Comparison of ENCODE assay signal across 8 mouse cellular contexts in genomic region chr12:112589491-112590191, GRCm38 (mm10). TPM values are rescaled to one million over a fixed set of nuclear protein-coding genes. Genes with fewer than 3 reads are reported as not detected.
A peak's percentile ranks its signal among the peaks of the same experiment; 100 is the strongest.
DNase-seq lines count a peak whose midpoint lies in the region; ATAC-seq and TF ChIP-seq lines count a peak whose summit lies in the region.

No protein-coding gene starts in this region.

- ATAC-seq in megakaryocyte, adult 5-6 weeks (ENCODE audit: poor library complexity, severe bottlenecking), result no peak
- no peak for ATAC-seq in limb, embryonic 11.5 days (ENCODE audit: insufficient number of reproducible peaks, low FRiP score, low TSS enrichment, low read depth)
- no peak for ATAC-seq in stomach, embryonic 14.5 days (ENCODE audit: insufficient number of reproducible peaks, insufficient read depth, low FRiP score, low read depth)

- 91% methylated on average over 8 of the region's 8 CpGs for WGBS in cerebellum, adult 2 months
- 65% methylated on average over 8 of the region's 8 CpGs for WGBS in limb, embryonic 11.5 days
- 65% methylated on average over 8 of the region's 8 CpGs for WGBS in stomach, embryonic 14.5 days

- no peaks in the 10 kb centered on the region for H3K27me3 ChIP-seq in cerebellum, adult 2 months (ENCODE audit: control insufficient read depth, insufficient read depth, low read length)
- peaks cover 10% of the 10 kb centered on the region for H3K27me3 ChIP-seq in megakaryocyte, embryonic 14.5 days (replicated peaks)
- peaks cover 11% of the 10 kb centered on the region for H3K27me3 ChIP-seq in limb, embryonic 11.5 days (ENCODE audit: control insufficient read depth, insufficient read depth, low read length)
- H3K27me3 ChIP-seq in stomach, embryonic 14.5 days (ENCODE audit: control insufficient read depth, insufficient read depth, low read length), result no peaks in the 10 kb centered on the region

- peak overlapping the region; percentile 91 for H3K4me2 ChIP-seq in limb, embryonic 11.5 days (ENCODE audit: low read depth, severe bottlenecking)
- H3K4me2 ChIP-seq in stomach, embryonic 14.5 days (replicated peaks; ENCODE audit: low read depth, low read length), result peak overlapping the region; percentile 84

- H3K27ac ChIP-seq in cerebellum, adult 2 months (ENCODE audit: insufficient read depth, low read length), result no peak overlapping the region
- no peak overlapping the region for H3K27ac ChIP-seq in limb, embryonic 11.5 days (replicated peaks; ENCODE audit: low read depth, low read length)
- H3K27ac ChIP-seq in stomach, embryonic 14.5 days (ENCODE audit: low read length), result no peak overlapping the region

- no peak overlapping the region for H3K9ac ChIP-seq in limb, embryonic 11.5 days (ENCODE audit: low read length)
- H3K9ac ChIP-seq in stomach, embryonic 14.5 days (replicated peaks; ENCODE audit: low read depth, low read length), result no peak overlapping the region

- no peak for DNase-seq in cerebellum, adult 2 months
- DNase-seq in cerebellum, postnatal 25 days, result no peak
- DNase-seq in limb, embryonic 11.5 days (ENCODE audit: low spot score), result no peak
- DNase-seq in retina, postnatal 1 day, result no peak
- DNase-seq in adrenal gland, adult 2 months, result no peak

- TF ChIP-seq CTCF in cerebellum, adult 2 months (IDR thresholded peaks at IDR 0.05; ENCODE audit: borderline replicate concordance, insufficient read depth, low read depth, low read length), result no peak

- peaks cover 72% of the 10 kb centered on the region for H3K4me1 ChIP-seq in cerebellum, adult 2 months (ENCODE audit: control insufficient read depth, insufficient read depth, low read length)
- H3K4me1 ChIP-seq in megakaryocyte, embryonic 14.5 days, result peaks cover 82% of the 10 kb centered on the region
- H3K4me1 ChIP-seq in limb, embryonic 11.5 days (ENCODE audit: control insufficient read depth, insufficient read depth, low read length), result no peaks in the 10 kb centered on the region
- H3K4me1 ChIP-seq in stomach, embryonic 14.5 days (ENCODE audit: control insufficient read depth, insufficient read depth, low read length), result peaks cover 28% of the 10 kb centered on the region

- TF ChIP-seq POLR2A in cerebellum, adult 2 months (IDR thresholded peaks at IDR 0.05; ENCODE audit: borderline replicate concordance, insufficient read depth, low read length), result no peak

- H3K4me3 ChIP-seq in cerebellum, adult 2 months (replicated peaks; ENCODE audit: insufficient read depth, low read depth, low read length), result peak overlapping the region; percentile 47
- H3K4me3 ChIP-seq in megakaryocyte, embryonic 14.5 days (replicated peaks), result peak overlapping the region; percentile 94
- H3K4me3 ChIP-seq in limb, embryonic 11.5 days (ENCODE audit: low read depth, low read length), result peak overlapping the region; percentile 46; the same call in 1 of the 2 replicates
- H3K4me3 ChIP-seq in stomach, embryonic 14.5 days (ENCODE audit: low read depth, low read length), result peak overlapping the region; percentile 55

- H3K36me3 ChIP-seq in megakaryocyte, embryonic 14.5 days (replicated peaks; ENCODE audit: low read length), result peaks cover 54% of the 10 kb centered on the region
- H3K36me3 ChIP-seq in limb, embryonic 11.5 days (ENCODE audit: control insufficient read depth, insufficient read depth, low read length), result no peaks in the 10 kb centered on the region
- no peaks in the 10 kb centered on the region for H3K36me3 ChIP-seq in stomach, embryonic 14.5 days (ENCODE audit: control insufficient read depth, insufficient read depth, low read length)

- H3K9me3 ChIP-seq in megakaryocyte, embryonic 14.5 days, result no peaks in the 10 kb centered on the region
- no peaks in the 10 kb centered on the region for H3K9me3 ChIP-seq in limb, embryonic 11.5 days (ENCODE audit: control insufficient read depth, low read length)
- no peaks in the 10 kb centered on the region for H3K9me3 ChIP-seq in stomach, embryonic 14.5 days (ENCODE audit: control insufficient read depth, low read depth, low read length)

RNA-seq across cellular contexts. Expression of gene Inf2, which starts 1.1 kb away (rescaled TPM):
- polyA plus RNA-seq in cerebellum, adult 2 months (2012; rRNA removed), result 34.9 and 41.8 TPM in 2 replicates
- polyA plus RNA-seq in megakaryocyte, embryonic 14.5 days (2012; ENCODE audit: insufficient read depth, low replicate concordance), result 569 and 1,129 TPM in 2 replicates
- 28.0 and 34.3 TPM in 2 replicates for total RNA-seq in megakaryocyte, adult 5-6 weeks (2015)
- total RNA-seq in megakaryocyte, adult 5-6 weeks (2017), result 9.9 and 13.3 TPM in 2 replicates
- 2.2 and 2.4 TPM in 2 replicates for polyA plus RNA-seq in limb, embryonic 11.5 days (2014; fragmentation: Nextera tagmentation; extraction: Ambion mirVana)
- polyA plus RNA-seq in stomach, embryonic 14.5 days (2014; fragmentation: Nextera tagmentation; extraction: Ambion mirVana), result 4.4 and 5.0 TPM in 2 replicates
- 10 to 100 TPM; 20.7 to 40.6 TPM for total RNA-seq in adrenal gland, adult 2 months (2021)
- polyA plus RNA-seq in adrenal gland, adult 2 months (2012; rRNA removed), result 45.0 and 47.9 TPM in 2 replicates

RNA-seq across cellular contexts. Expression of gene Adssl1, which starts 30.2 kb away (rescaled TPM):
- 69.3 and 72.0 TPM in 2 replicates for polyA plus RNA-seq in cerebellum, adult 2 months (2012; rRNA removed)
- 10.1 and 38.2 TPM in 2 replicates for polyA plus RNA-seq in megakaryocyte, embryonic 14.5 days (2012; ENCODE audit: insufficient read depth, low replicate concordance)
- total RNA-seq in megakaryocyte, adult 5-6 weeks (2015), result 73.5 and 82.1 TPM in 2 replicates
- 72.3 and 74.9 TPM in 2 replicates for total RNA-seq in megakaryocyte, adult 5-6 weeks (2017)
- polyA plus RNA-seq in limb, embryonic 11.5 days (2014; fragmentation: Nextera tagmentation; extraction: Ambion mirVana), result 4.4 and 5.1 TPM in 2 replicates
- 2.8 and 3.1 TPM in 2 replicates for polyA plus RNA-seq in stomach, embryonic 14.5 days (2014; fragmentation: Nextera tagmentation; extraction: Ambion mirVana)
- total RNA-seq in adrenal gland, adult 2 months (2021), result 10 to 100 TPM; 10.7 to 39.1 TPM
- 10.6 and 11.0 TPM in 2 replicates for polyA plus RNA-seq in adrenal gland, adult 2 months (2012; rRNA removed)

RNA-seq across cellular contexts. Expression of gene Siva1, which starts 54.8 kb away (rescaled TPM):
- 33.6 and 34.6 TPM in 2 replicates for polyA plus RNA-seq in cerebellum, adult 2 months (2012; rRNA removed)
- 33.7 and 63.6 TPM in 2 replicates for polyA plus RNA-seq in megakaryocyte, embryonic 14.5 days (2012; ENCODE audit: insufficient read depth, low replicate concordance)
- 116 and 130 TPM in 2 replicates for total RNA-seq in megakaryocyte, adult 5-6 weeks (2015)
- total RNA-seq in megakaryocyte, adult 5-6 weeks (2017), result 122 and 162 TPM in 2 replicates
- 294 TPM in 2 replicates for polyA plus RNA-seq in limb, embryonic 11.5 days (2014; fragmentation: Nextera tagmentation; extraction: Ambion mirVana)
- polyA plus RNA-seq in stomach, embryonic 14.5 days (2014; fragmentation: Nextera tagmentation; extraction: Ambion mirVana), result 250 and 274 TPM in 2 replicates
- total RNA-seq in adrenal gland, adult 2 months (2021), result 10 to 100 TPM; 23.6 to 53.6 TPM
- 49.1 and 67.3 TPM in 2 replicates for polyA plus RNA-seq in adrenal gland, adult 2 months (2012; rRNA removed)

Comparison
In these comparisons a context has a peak if more than half of its experiments do, and no peak if none do; other contexts are left out.
1. RNA of gene Inf2, which starts 1.1 kb away (polyA plus RNA-seq): 569 to 1,129 TPM in megakaryocyte, embryonic 14.5 days; 45.0 to 47.9 TPM in adrenal gland, adult 2 months, 34.9 to 41.8 TPM in cerebellum, adult 2 months, 4.4 to 5.0 TPM in stomach, embryonic 14.5 days and 2.2 to 2.4 TPM in limb, embryonic 11.5 days; every median in the first group is over 10 times any median in the second.
2. Peak in every context shown above with its lines, with median percentiles within 50 percentile points of each other: H3K4me3 ChIP-seq.